In the genomic region with DNA sequence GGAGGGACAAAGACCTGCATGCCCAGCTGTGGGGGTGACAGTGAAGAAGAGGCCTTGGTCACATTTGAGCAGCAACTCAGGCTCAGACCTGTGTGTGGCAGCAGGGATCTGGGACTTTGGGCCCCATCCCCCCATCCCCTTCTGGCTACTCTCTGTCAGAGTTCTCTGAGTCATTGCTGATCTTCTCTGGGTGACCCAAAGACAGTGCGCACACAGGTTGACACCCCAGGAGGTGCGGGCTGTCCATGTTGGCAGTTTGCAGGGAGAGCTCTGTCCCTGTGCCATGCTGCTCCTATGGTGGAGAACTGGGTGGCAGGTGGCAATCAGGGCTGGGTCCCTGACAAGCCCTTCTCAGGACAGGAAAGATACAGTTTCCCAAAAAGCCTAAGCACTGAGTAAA, we compare ENCODE assay signal across 14 mouse cellular contexts. TPM values are rescaled to one million over a fixed set of nuclear protein-coding genes. Genes with fewer than 3 reads are reported as not detected.
"Had no signal": no experiment of that assay in that cellular context is flagged by ENCODE, and none has a peak within 500 bp of the region (broad histone marks: within the 10 kb centered on the region; RNA-seq: fewer than 3 reads in every experiment).

No protein-coding gene starts in this region.

- H3K9me3 ChIP-seq: limb, embryonic 13.5 days; liver, embryonic 15.5 days; midbrain, embryonic 13.5 days; neural tube, embryonic 15.5 days had no signal

- DNase-seq: kidney, postnatal 10 days; kidney, postnatal 4 days; lung, adult 2 months; lung, postnatal 36 days; thymus, adult 18-20 months; thymus, postnatal 14 days had no signal

- H3K4me1 ChIP-seq: liver, embryonic 15.5 days had no signal

- H3K27me3 ChIP-seq: midbrain, embryonic 13.5 days; neural tube, embryonic 15.5 days had no signal

- H3K27ac ChIP-seq: left cerebral cortex, adult 2 months; limb, embryonic 13.5 days; liver, embryonic 15.5 days; midbrain, embryonic 13.5 days; neural tube, embryonic 15.5 days had no signal

- H3K4me2 ChIP-seq: limb, embryonic 13.5 days; liver, embryonic 11.5 days; liver, embryonic 15.5 days; midbrain, embryonic 13.5 days; neural tube, embryonic 15.5 days had no signal

- H3K36me3 ChIP-seq: limb, embryonic 13.5 days; liver, embryonic 15.5 days; midbrain, embryonic 13.5 days; neural tube, embryonic 15.5 days had no signal

- ATAC-seq: lung, postnatal 0 days; midbrain, embryonic 13.5 days had no signal

- H3K4me3 ChIP-seq: left cerebral cortex, adult 2 months; limb, embryonic 13.5 days; liver, embryonic 15.5 days; midbrain, embryonic 13.5 days; myocyte; neural tube, embryonic 15.5 days had no signal

- H3K9ac ChIP-seq: limb, embryonic 13.5 days; liver, embryonic 15.5 days; midbrain, embryonic 13.5 days; neural tube, embryonic 15.5 days had no signal

RNA-seq across cellular contexts. Expression of a gene that starts 40.2 kb away (rescaled TPM):
- polyA plus RNA-seq: myocyte had no signal
